Mouse (Mus musculus): ENCODE measurements at regions not wholly inside any gene's neighbourhood (a gene's known extent, or its start where the extent isn't known, plus 50 kb on each side); places are given as distances from the start of the nearest gene placed in this dataset.

- TF ChIP-seq EP300 (IDR thresholded peaks at IDR 0.05; ENCODE audit: low read depth) (no peak), CTCF (IDR thresholded peaks at IDR 0.05; ENCODE audit: low read depth) (no peak)
Measured at GRCm38 (mm10) chr12:65671673-65672072, 446.4 kb downstream of the Wdr20rt start.

All from liver, embryonic 14.5 days (tissue).